Comparison of ENCODE assay signal across 30 mouse cellular contexts in the genomic region with DNA sequence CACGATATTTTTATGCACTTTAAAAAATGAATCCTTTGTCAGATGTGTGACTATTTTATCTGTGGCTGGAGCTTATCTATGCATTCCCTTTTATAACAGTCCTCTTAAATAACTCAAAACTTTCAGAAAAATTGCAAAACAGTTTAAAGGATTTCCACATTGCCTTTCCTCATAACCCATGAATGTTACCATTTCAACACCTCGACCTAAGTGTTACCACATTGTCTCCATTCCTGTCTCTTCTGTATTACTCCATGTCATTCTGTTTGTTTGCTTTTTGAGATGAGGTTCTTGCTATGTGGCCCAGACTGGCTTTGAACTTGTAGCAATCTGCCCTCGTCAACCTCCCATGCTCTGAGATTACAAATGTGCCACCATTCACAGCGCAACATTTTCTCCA. TPM values are rescaled to one million over a fixed set of nuclear protein-coding genes. Genes with fewer than 3 reads are reported as not detected.
"Had no signal": no experiment of that assay in that cellular context is flagged by ENCODE, and none has a peak within 500 bp of the region (broad histone marks: within the 10 kb centered on the region; RNA-seq: fewer than 3 reads in every experiment).

No protein-coding gene starts in this region.

- H3K9me3 ChIP-seq: heart, embryonic 13.5 days; heart, embryonic 15.5 days; hindbrain, embryonic 13.5 days; hindbrain, embryonic 15.5 days; kidney, embryonic 15.5 days; limb, embryonic 13.5 days; limb, embryonic 15.5 days had no signal

- H3K4me2 ChIP-seq: heart, embryonic 11.5 days; heart, embryonic 13.5 days; heart, embryonic 15.5 days; hindbrain, embryonic 13.5 days; hindbrain, embryonic 15.5 days; kidney, embryonic 15.5 days; limb, embryonic 13.5 days; limb, embryonic 15.5 days had no signal

- H3K27me3 ChIP-seq: heart, embryonic 13.5 days; heart, embryonic 15.5 days; hindbrain, embryonic 13.5 days; hindbrain, embryonic 15.5 days; kidney, embryonic 15.5 days; limb, embryonic 13.5 days; limb, embryonic 15.5 days had no signal

- H3K4me3 ChIP-seq: gastrocnemius, adult 2 months; heart, adult 2 months; heart, embryonic 13.5 days; heart, embryonic 15.5 days; hindbrain, embryonic 13.5 days; hindbrain, embryonic 15.5 days; kidney, embryonic 15.5 days; limb, embryonic 13.5 days; limb, embryonic 15.5 days had no signal

- H3K27ac ChIP-seq: gastrocnemius, adult 2 months; heart, adult 2 months; heart, embryonic 13.5 days; heart, embryonic 15.5 days; hindbrain, embryonic 13.5 days; hindbrain, embryonic 15.5 days; hindbrain, postnatal 0 days; kidney, embryonic 15.5 days; kidney, postnatal 0 days; limb, embryonic 13.5 days; limb, embryonic 15.5 days had no signal

- H3K4me1 ChIP-seq: heart, embryonic 13.5 days; heart, embryonic 15.5 days; hindbrain, embryonic 13.5 days; hindbrain, embryonic 15.5 days; kidney, embryonic 15.5 days; limb, embryonic 13.5 days; limb, embryonic 15.5 days had no signal

- H3K9ac ChIP-seq: heart, embryonic 13.5 days; heart, embryonic 15.5 days; hindbrain, embryonic 13.5 days; hindbrain, embryonic 15.5 days; kidney, embryonic 15.5 days; limb, embryonic 13.5 days; limb, embryonic 15.5 days had no signal

- DNase-seq: gastrocnemius, adult 2 months; gastrocnemius, postnatal 10 days; gastrocnemius, postnatal 36 days; heart, adult 2 months; heart, postnatal 14 days; heart, postnatal 36 days; kidney, adult 11 months; kidney, adult 2 months; kidney, adult 9 months; kidney, postnatal 14 days; kidney, postnatal 36 days; layer of hippocampus, adult 9-11 months; layer of hippocampus, postnatal 36 days; left cerebral cortex, postnatal 4 days had no signal

- H3K36me3 ChIP-seq: heart, embryonic 13.5 days; heart, embryonic 15.5 days; hindbrain, embryonic 13.5 days; hindbrain, embryonic 15.5 days; kidney, embryonic 15.5 days; limb, embryonic 13.5 days; limb, embryonic 15.5 days had no signal

- ATAC-seq: hindbrain, postnatal 0 days; intestine, embryonic 16.5 days had no signal

RNA-seq across cellular contexts. Expression of a gene that starts 12.8 kb away (rescaled TPM):
- total RNA-seq: hematopoietic stem cell, adult 5-6 weeks; left cerebral cortex, postnatal 25 days; liver, adult 2 months had no signal
- polyA plus RNA-seq: heart, embryonic 11.5 days; heart, embryonic 13.5 days; hindbrain, embryonic 11.5 days; hindbrain, embryonic 13.5 days; hindbrain, embryonic 15.5 days; kidney, adult 2 months; kidney, postnatal 0 days; limb, embryonic 11.5 days; limb, embryonic 13.5 days; limb, embryonic 15.5 days; liver, adult 2 months had no signal
